Mouse (Mus musculus) ES-E14 (cell line): Measurements from ENCODE around the gene Slc16a11.

ENCODE experiments used
- HCFC1 ChIP-seq: IDR thresholded peaks from 2 replicates; pipeline ENCODE4 v1.6.1; 2012; ENCODE audit warnings: low read length, inconsistent platforms, borderline replicate concordance; ENCODE audit not compliant: insufficient read depth
- MAFK ChIP-seq: IDR thresholded peaks from 2 replicates; pipeline ENCODE4 v1.6.1; 2014; ENCODE audit warnings: mild to moderate bottlenecking, low read depth, low read length, inconsistent platforms; ENCODE audit not compliant: insufficient read depth
- ZNF384 ChIP-seq: IDR thresholded peaks from 2 replicates; pipeline ENCODE4 v1.6.1; 2012; ENCODE audit warnings: low read depth, low read length, inconsistent platforms

- TF ChIP-seq ZNF384, result no peak
- no peak for TF ChIP-seq MAFK
- no peak for TF ChIP-seq HCFC1
These were observed 1.9 kb upstream of the Slc16a11 start for GRCm38 (mm10) chr11:70210681-70211080.
